22 mouse cellular contexts compared by ENCODE assay signal in genomic region chr3:115619970-115620369, GRCm38 (mm10).
DNase-seq lines count a peak whose midpoint lies in the region; ATAC-seq lines count a peak whose summit lies in the region.
"Had no signal": no experiment of that assay in that cellular context is flagged by ENCODE, and none has a peak within 500 bp of the region (broad histone marks: within the 10 kb centered on the region; RNA-seq: fewer than 3 reads in every experiment).

No protein-coding gene starts in this region.

- H3K9ac ChIP-seq in heart, embryonic 14.5 days (ENCODE audit: low read length) = no peak overlapping the region
- H3K9ac ChIP-seq: forebrain, embryonic 13.5 days; hindbrain, embryonic 13.5 days; kidney, embryonic 15.5 days; limb, embryonic 15.5 days; liver, postnatal 0 days; midbrain, embryonic 15.5 days had no signal

- H3K27ac ChIP-seq in heart, embryonic 14.5 days (replicated peaks in 1 of 2; ENCODE audit: control insufficient read depth in 1 of 2, insufficient read depth in 1 of 2, low read depth in 2 of 2, low read length in 2 of 2) = peak overlapping the region; percentile 76 to 88; a peak in 3 of 4 replicates
- H3K27ac ChIP-seq: forebrain, embryonic 13.5 days; hindbrain, embryonic 13.5 days; kidney, embryonic 15.5 days; limb, embryonic 15.5 days; midbrain, embryonic 15.5 days had no signal

- H3K9me3 ChIP-seq in heart, embryonic 14.5 days (ENCODE audit: control insufficient read depth, low read length) = no peaks in the 10 kb centered on the region
- H3K9me3 ChIP-seq: forebrain, embryonic 13.5 days; hindbrain, embryonic 13.5 days; kidney, embryonic 15.5 days; limb, embryonic 15.5 days; megakaryocyte, embryonic 14.5 days; midbrain, embryonic 15.5 days had no signal

- intact Hi-C loops in heart, postnatal 25 days (cut with DNase I) = no loop called here

- DNase-seq in heart, adult 11 months = peak; percentile 94
- DNase-seq in heart, postnatal 25 days (ENCODE audit: low spot score) = no peak
- DNase-seq in Muller cell, postnatal 12 days (ENCODE audit: inconsistent ontology term) = peak; percentile 57
- peak; percentile 12 for DNase-seq in gonadal fat pad, adult 2 months (ENCODE audit: low read depth)
- DNase-seq in natural killer cell, adult 2 months (ENCODE audit: low spot score in 2 of 2) = no peak
- DNase-seq in adrenal gland, postnatal 25 days = no peak
- DNase-seq in left cerebral cortex, adult 8-10 months (ENCODE audit: low spot score in 2 of 2) = no peak
- DNase-seq: cerebellum, adult 8-10 months; liver, postnatal 0 days; lung, postnatal 14 days; right cerebral cortex, adult 18-20 months; thymus, postnatal 14 days had no signal

- no peaks in the 10 kb centered on the region for H3K36me3 ChIP-seq in heart, embryonic 14.5 days (ENCODE audit: control insufficient read depth, insufficient read depth, low read length)
- H3K36me3 ChIP-seq: hindbrain, embryonic 13.5 days; kidney, embryonic 15.5 days; limb, embryonic 15.5 days; midbrain, embryonic 15.5 days had no signal

- WGBS in heart, embryonic 14.5 days = 21% methylated on average over 3 of the region's 3 CpGs

- no peaks in the 10 kb centered on the region for H3K27me3 ChIP-seq in heart, embryonic 14.5 days (ENCODE audit: control insufficient read depth, insufficient read depth, low read length)
- H3K27me3 ChIP-seq: CH12.LX; forebrain, embryonic 13.5 days; hindbrain, embryonic 13.5 days; kidney, embryonic 15.5 days; limb, embryonic 15.5 days; megakaryocyte, embryonic 14.5 days; midbrain, embryonic 15.5 days had no signal

- peaks cover 11 to 37% of the 10 kb centered on the region in 2 experiments for H3K4me1 ChIP-seq in heart, embryonic 14.5 days (ENCODE audit: control insufficient read depth in 2 of 2, insufficient read depth in 2 of 2, low read length in 2 of 2)
- H3K4me1 ChIP-seq: kidney, embryonic 15.5 days; limb, embryonic 15.5 days; midbrain, embryonic 15.5 days had no signal

- H3K4me3 ChIP-seq in heart, embryonic 14.5 days (ENCODE audit: control insufficient read depth in 1 of 2, insufficient read depth in 1 of 2, low read depth in 1 of 2, low read length in 2 of 2) = no peak overlapping the region
- H3K4me3 ChIP-seq: forebrain, embryonic 13.5 days; hindbrain, embryonic 13.5 days; kidney, embryonic 15.5 days; limb, embryonic 15.5 days; megakaryocyte, embryonic 14.5 days; midbrain, embryonic 15.5 days; myocyte had no signal

- ATAC-seq in heart, embryonic 14.5 days (ENCODE audit: insufficient number of reproducible peaks, insufficient read depth, low FRiP score, low read depth) = peak; percentile 92
- ATAC-seq: forebrain, embryonic 13.5 days; intestine, embryonic 16.5 days; liver, postnatal 0 days; midbrain, embryonic 15.5 days had no signal

- no peak overlapping the region for H3K4me2 ChIP-seq in heart, embryonic 14.5 days (ENCODE audit: low read length)
- H3K4me2 ChIP-seq: forebrain, embryonic 13.5 days; hindbrain, embryonic 13.5 days; kidney, embryonic 15.5 days; limb, embryonic 15.5 days; midbrain, embryonic 15.5 days had no signal

Comparison
In these comparisons a context has a peak if more than half of its experiments do, and no peak if none do; other contexts are left out.
1. DNase-seq: peak in heart, adult 11 months (single experiment), Muller cell, postnatal 12 days (single experiment) and gonadal fat pad, adult 2 months (single experiment); none in heart, postnatal 25 days (single experiment), natural killer cell, adult 2 months (0 of 2), adrenal gland, postnatal 25 days (single experiment) and left cerebral cortex, adult 8-10 months (0 of 2).